Mouse (Mus musculus) lung, embryonic 16.5 days (tissue): ENCODE results near the gene Gm9945. TPM values are rescaled to one million over a fixed set of nuclear protein-coding genes. Genes with fewer than 3 reads are reported as not detected.

Experiments
- ATAC-seq: fragments of 200-750 bp; cut with Nextera tagmentation; 2 replicates; pipeline ENCODE4 v1.8.0; 2017; ENCODE audit warnings: low read depth, mild to moderate bottlenecking, moderate library complexity
- H3K27ac ChIP-seq: fragments of 300-500 bp; sonication (generic); 2 replicates; pipeline ENCODE4 v1.5.1; 2014; ENCODE audit warnings: mild to moderate bottlenecking, control low read depth, low read length
- H3K27me3 ChIP-seq: fragments of 300-500 bp; sonication (generic); 2 replicates; pipeline ENCODE4 v1.6.1; 2014; ENCODE audit warnings: low read depth, low read length, mixed read lengths; ENCODE audit not compliant: control insufficient read depth, insufficient read depth
- H3K36me3 ChIP-seq: fragments of 300-500 bp; sonication (generic); 2 replicates; pipeline ENCODE4 v1.6.1; 2014; ENCODE audit warnings: low read length; ENCODE audit not compliant: control insufficient read depth, insufficient read depth
- H3K4me1 ChIP-seq: fragments of 300-500 bp; sonication (generic); replicated peaks from 2 replicates; pipeline ENCODE4 v1.6.1; 2014; ENCODE audit warnings: low read length, mixed read lengths; ENCODE audit not compliant: control insufficient read depth, insufficient read depth
- H3K4me2 ChIP-seq: fragments of 300-500 bp; sonication (generic); 2 replicates; pipeline ENCODE4 v1.6.1; 2014; ENCODE audit warnings: low read depth, low read length, control low read depth
- H3K4me3 ChIP-seq: fragments of 300-500 bp; sonication (generic); 2 replicates; pipeline ENCODE4 v1.5.1; 2014; ENCODE audit warnings: mild to moderate bottlenecking, low read length, control low read depth
- H3K9ac ChIP-seq: fragments of 300-500 bp; sonication (generic); 2 replicates; pipeline ENCODE4 v1.6.1; 2014; ENCODE audit warnings: low read length, control low read depth
- H3K9me3 ChIP-seq: fragments of 300-500 bp; sonication (generic); 2 replicates; pipeline ENCODE4 v1.6.1; 2016; ENCODE audit warnings: low read length; ENCODE audit not compliant: control insufficient read depth
- WGBS: fragments of 180-500 bp; shearing (Covaris S2); extraction: QIAGEN DNeasy Blood & Tissue Kit; methylation state at CpG from one replicate; pipeline ENCODE4 v1.1.7; 2014; 5-methylcytosine and 5-hydroxymethylcytosine counted together
- polyA plus RNA-seq: library from polyadenylated mRNA; unstranded; fragments of >200 nt; fragmentation: Nextera tagmentation; extraction: Ambion mirVana; gene quantifications from 2 replicates; pipeline ENCODE4 v1.2.1, GENCODE M21; 2015

Gm9945 gene
- polyA plus RNA-seq, 1 experiment from 2014 or later: not detected

GRCm38 (mm10) chr11:53523545-53524405, 43.8 kb downstream of the Gm9945 start:
- 79% methylated on average over 14 of the region's 14 CpGs for WGBS
- Histone ChIP-seq H3K27ac (no peak overlapping the region), H3K36me3 (no peaks in the 10 kb centered on the region), H3K9ac (no peak overlapping the region), H3K4me2 (no peak overlapping the region), H3K27me3 (no peaks in the 10 kb centered on the region), H3K4me1 (peaks cover 38% of the 10 kb centered on the region), H3K9me3 (no peaks in the 10 kb centered on the region), H3K4me3 (no peak overlapping the region)
- ATAC-seq: no peak

DNA sequence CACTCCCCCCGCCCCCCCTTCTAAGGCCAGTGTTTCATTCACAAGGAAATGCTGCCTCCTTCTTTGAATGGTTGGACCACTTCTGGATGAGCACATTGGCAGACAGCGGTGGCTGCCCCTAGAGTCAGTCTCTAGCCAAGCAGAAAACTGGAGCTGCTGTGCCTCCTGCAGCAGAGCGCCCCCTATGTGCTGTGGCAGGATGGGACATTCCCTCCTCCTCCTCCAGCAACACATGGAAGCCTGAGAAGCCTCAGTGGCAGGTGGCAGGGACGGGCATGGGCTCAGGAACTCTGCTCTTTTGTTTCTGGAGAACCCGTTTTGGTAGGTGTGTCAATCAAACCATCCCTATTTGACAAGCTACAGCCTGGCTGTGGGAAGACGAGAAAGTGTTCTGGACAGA, 44.9 kb downstream of the Gm9945 start:
- H3K4me1 ChIP-seq: peaks cover 42% of the 10 kb centered on the region
- WGBS: 70% methylated on average over 6 of the region's 6 CpGs
- no peaks in the 10 kb centered on the region for H3K9me3 ChIP-seq
- H3K9ac ChIP-seq: no peak overlapping the region
- no peak overlapping the region for H3K4me2 ChIP-seq
- H3K4me3 ChIP-seq: no peak overlapping the region
- no peaks in the 10 kb centered on the region for H3K36me3 ChIP-seq
- no peaks in the 10 kb centered on the region for H3K27me3 ChIP-seq
- H3K27ac ChIP-seq: no peak overlapping the region
- ATAC-seq: no peak

DNA sequence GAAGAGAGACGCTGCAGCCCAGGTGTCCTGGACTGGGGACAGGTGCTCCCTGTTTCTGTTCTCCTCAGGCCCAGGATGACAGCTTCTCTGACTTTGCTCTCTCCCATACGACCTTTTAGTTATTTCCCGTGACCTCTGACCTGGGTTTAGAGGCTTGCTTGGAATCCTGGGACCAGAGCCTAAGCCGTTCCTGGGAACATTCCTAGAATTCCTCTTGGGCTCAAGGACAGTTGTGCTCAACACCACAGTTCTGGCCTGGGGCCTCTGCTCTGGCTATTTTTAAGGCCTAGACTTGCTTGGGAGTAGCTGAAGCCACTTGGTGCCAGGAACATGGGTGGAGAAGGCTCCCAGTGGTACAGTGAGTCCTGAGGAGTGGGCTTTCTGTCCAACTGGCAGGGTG, 45.5 kb downstream of the Gm9945 start:
- Histone ChIP-seq H3K36me3 (no peaks in the 10 kb centered on the region), H3K27ac (no peak overlapping the region), H3K9ac (no peak overlapping the region), H3K9me3 (no peaks in the 10 kb centered on the region), H3K4me3 (no peak overlapping the region), H3K4me1 (peaks cover 38% of the 10 kb centered on the region), H3K4me2 (no peak overlapping the region), H3K27me3 (no peaks in the 10 kb centered on the region)
- WGBS: 48% methylated on average over 4 of the region's 4 CpGs
- 0 out of 2 replicates have a peak, but pooled peaks have one; percentile 2 for ATAC-seq

GRCm38 (mm10) chr11:53528397-53529252, 48.7 kb downstream of the Gm9945 start:
- H3K36me3 ChIP-seq: no peaks in the 10 kb centered on the region
- no peak overlapping the region for H3K4me3 ChIP-seq
- peak overlapping the region; percentile 34; the same call in 1 of the 2 replicates for H3K27ac ChIP-seq
- H3K4me2 ChIP-seq: no peak overlapping the region
- H3K27me3 ChIP-seq: no peaks in the 10 kb centered on the region
- peak; percentile 52; the same call in 1 of the 2 replicates for ATAC-seq
- no peaks in the 10 kb centered on the region for H3K9me3 ChIP-seq
- peaks cover 18% of the 10 kb centered on the region for H3K4me1 ChIP-seq
- H3K9ac ChIP-seq: no peak overlapping the region
- 65% methylated on average over 9 of the region's 9 CpGs for WGBS

GRCm38 (mm10) chr11:53529253-53529557, 49.2 kb downstream of the Gm9945 start:
- Histone ChIP-seq H3K9me3 (no peaks in the 10 kb centered on the region), H3K27me3 (no peaks in the 10 kb centered on the region), H3K4me2 (no peak overlapping the region; the same call in 1 of the 2 replicates), H3K9ac (no peak overlapping the region), H3K27ac (no peak overlapping the region), H3K36me3 (no peaks in the 10 kb centered on the region), H3K4me1 (peaks cover 18% of the 10 kb centered on the region), H3K4me3 (no peak overlapping the region)
- peak; percentile 73 for ATAC-seq
- 24% methylated on average over 6 of the region's 6 CpGs for whole genome bisulfite sequencing

- Histone ChIP-seq H3K9ac (no peak overlapping the region), H3K4me2 (no peak overlapping the region), H3K4me1 (peaks cover 18% of the 10 kb centered on the region), H3K27ac (no peak overlapping the region), H3K9me3 (no peaks in the 10 kb centered on the region), H3K4me3 (no peak overlapping the region), H3K36me3 (peaks cover 7% of the 10 kb centered on the region), H3K27me3 (no peaks in the 10 kb centered on the region)
- ATAC-seq: no peak
- 74% methylated on average over 9 of the region's 9 CpGs for WGBS
These were observed 50.0 kb downstream of the Gm9945 start for GRCm38 (mm10) chr11:53530001-53530400.

Other genes with a start within 250 kb of the Gm9945 start
- gene Hspa4, start 179.7 kb upstream of the Gm9945 start, polyA plus RNA-seq: 68.9 and 70.2 TPM in 2 replicates
- gene Zcchc10, start 155.5 kb upstream of the Gm9945 start, polyA plus RNA-seq: 21.9 and 23.2 TPM in 2 replicates
- 24.1 and 30.9 TPM in 2 replicates for gene Aff4, start 129.3 kb upstream of the Gm9945 start, polyA plus RNA-seq
- gene Leap2, start 57.0 kb upstream of the Gm9945 start, polyA plus RNA-seq: 1.0 TPM in 1 of 2 replicates, not detected in the other
- 479 and 495 TPM in 2 replicates for gene Uqcrq, start 49.3 kb upstream of the Gm9945 start, polyA plus RNA-seq
- 1.4 and 2.1 TPM in 2 replicates for gene Gdf9, start 49.1 kb upstream of the Gm9945 start, polyA plus RNA-seq
- gene Gm10447, start 23.1 kb upstream of the Gm9945 start, polyA plus RNA-seq: 0.06 TPM in 1 of 2 replicates, not detected in the other
- 1.9 and 2.8 TPM in 2 replicates for gene Shroom1, start 23.0 kb upstream of the Gm9945 start, polyA plus RNA-seq
- not detected in 2 replicates for gene Gm9837, start 9.7 kb upstream of the Gm9945 start, polyA plus RNA-seq
- 0.13 and 0.25 TPM in 2 replicates for gene Sowaha, start 108 bp downstream of the Gm9945 start, polyA plus RNA-seq
- 23.6 and 27.1 TPM in 2 replicates for gene Sept8, start 39.1 kb downstream of the Gm9945 start, polyA plus RNA-seq
- 65.9 and 68.8 TPM in 2 replicates for gene Kif3a, start 87.2 kb downstream of the Gm9945 start, polyA plus RNA-seq
- gene Il4, start 138.5 kb downstream of the Gm9945 start, polyA plus RNA-seq: 1.0 and 1.4 TPM in 2 replicates
- gene Il13, start 154.5 kb downstream of the Gm9945 start, polyA plus RNA-seq: not detected in 2 replicates
- gene Rad50, start 227.2 kb downstream of the Gm9945 start, polyA plus RNA-seq: 29.5 and 33.7 TPM in 2 replicates
- gene Il5, start 240.6 kb downstream of the Gm9945 start, polyA plus RNA-seq: not detected in 2 replicates